Mouse (Mus musculus) bone marrow macrophage, adult 2 months (primary cell): ENCODE results near the gene Gm4969.

Experiments used
- CTCF ChIP-seq: IDR thresholded peaks from 2 replicates; pipeline ENCODE4 v1.5.1; 2012; ENCODE audit warnings: low read depth, mild to moderate bottlenecking, low read length, moderate library complexity
- POLR2A ChIP-seq: IDR thresholded peaks from 2 replicates; pipeline ENCODE4 v1.6.1; 2012; ENCODE audit warnings: mild to moderate bottlenecking, low read depth, low read length, borderline replicate concordance

DNA sequence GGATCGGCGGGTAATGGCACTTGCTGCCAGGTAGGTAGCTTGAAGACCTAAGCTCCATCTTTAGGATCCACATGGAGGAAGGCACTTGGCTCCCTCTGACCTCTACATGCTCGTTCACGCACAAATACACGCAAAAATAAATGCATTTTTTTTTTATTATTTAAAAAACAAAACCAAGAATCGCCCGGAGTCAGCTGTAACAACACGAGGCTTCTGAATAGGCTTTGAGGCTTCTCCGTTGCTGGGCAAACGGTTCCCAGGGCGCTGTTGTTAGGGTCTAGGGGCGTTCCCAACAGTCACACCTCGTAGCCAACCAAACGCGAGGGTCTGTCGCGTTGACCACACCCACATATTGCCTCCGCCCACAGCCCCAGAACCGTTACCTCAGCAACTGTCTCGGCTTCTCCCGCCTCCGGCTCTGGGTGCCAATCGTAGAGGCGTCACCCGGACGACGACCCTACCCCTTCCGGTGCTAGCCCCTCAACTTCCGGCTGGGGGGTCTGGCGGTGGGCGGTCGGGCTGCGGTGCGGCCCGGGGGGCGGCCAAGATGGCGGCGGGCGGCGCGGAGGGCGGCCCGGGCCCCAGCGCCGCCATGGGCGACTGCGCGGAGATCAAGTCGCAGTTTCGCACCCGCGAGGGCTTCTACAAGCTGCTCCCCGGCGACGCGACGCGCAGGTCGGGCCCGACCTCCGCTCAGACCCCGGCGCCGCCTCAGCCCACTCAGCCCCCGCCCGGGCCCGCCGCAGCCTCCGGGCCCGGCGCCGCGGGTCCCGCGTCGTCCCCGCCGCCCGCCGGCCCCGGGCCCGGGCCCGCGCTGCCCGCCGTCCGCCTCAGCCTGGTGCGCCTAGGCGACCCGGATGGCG is 42.2 kb downstream of the Gm4969 start, which contains the start of gene Dmwd:
- no peak for TF ChIP-seq POLR2A
- TF ChIP-seq CTCF: no peak
